Mouse (Mus musculus): ENCODE results near the gene Tulp3. TPM values are rescaled to one million over a fixed set of nuclear protein-coding genes. Genes with fewer than 3 reads are reported as not detected.

Tulp3 gene
- polyA plus RNA-seq, 1 experiment: 2.4 TPM

DNA sequence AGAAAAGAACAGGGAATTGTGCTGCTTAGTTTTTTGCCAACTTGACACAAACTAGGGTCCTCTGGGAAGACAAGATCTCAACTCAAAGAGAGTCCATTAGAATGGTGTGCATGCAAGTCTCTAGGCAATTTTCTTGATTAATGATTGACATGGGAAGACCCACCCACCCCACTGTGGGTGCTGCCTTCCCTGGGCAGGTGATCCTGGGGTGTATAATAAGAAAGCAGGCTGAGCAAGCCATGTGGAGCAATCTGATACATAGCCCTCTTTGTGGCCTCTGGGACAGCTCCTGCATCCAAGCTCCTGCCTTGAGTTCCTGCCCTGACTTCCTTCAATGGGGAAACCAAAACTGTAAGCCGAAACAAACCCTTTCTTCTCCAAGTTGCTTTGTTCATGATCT, 82.1 kb downstream of the Tulp3 start:
- Histone ChIP-seq H3K4me3 (ENCODE audit: low read depth, low read length) (no peak overlapping the region), H3K4me1 (ENCODE audit: control insufficient read depth, insufficient read depth, insufficient read length, low read length) (peaks cover 9% of the 10 kb centered on the region; the same call in 1 of the 2 replicates), H3K36me3 (ENCODE audit: control insufficient read depth, insufficient read depth, low read length) (no peaks in the 10 kb centered on the region), H3K27me3 (ENCODE audit: control insufficient read depth, insufficient read depth, low read length) (no peaks in the 10 kb centered on the region), H3K27ac (ENCODE audit: insufficient read depth, low read depth, low read length) (no peak overlapping the region)
- 68% methylated on average over 1 of the region's 1 CpGs for WGBS
- no peak for TF ChIP-seq CTCF (IDR thresholded peaks at IDR 0.05; ENCODE audit: extremely low read depth, insufficient read length, insufficient replicate concordance, low read depth, low read length)
- TF ChIP-seq POLR2A (IDR thresholded peaks at IDR 0.05; ENCODE audit: low read depth, low read length): no peak

DNA sequence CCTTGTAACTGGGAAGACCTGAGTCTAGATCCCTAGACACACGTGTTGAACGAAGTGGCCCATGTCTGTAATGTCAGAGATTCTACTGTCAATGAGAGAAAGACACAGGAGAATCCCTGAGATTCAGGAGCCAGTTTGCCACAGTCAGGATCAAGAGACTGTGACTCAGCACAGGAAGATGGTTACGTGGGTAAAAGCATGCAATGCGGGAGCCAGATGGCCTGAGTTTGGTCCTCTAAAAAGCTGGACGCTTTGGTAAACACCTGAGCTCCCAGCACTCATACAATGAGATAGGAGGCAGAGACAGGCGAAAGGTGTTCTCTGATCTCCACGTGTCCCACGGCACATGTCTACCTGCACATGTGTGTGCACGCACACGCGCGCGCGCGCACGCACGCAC, 82.9 kb downstream of the Tulp3 start:
- H3K36me3 ChIP-seq (ENCODE audit: control insufficient read depth, insufficient read depth, low read length): no peaks in the 10 kb centered on the region
- no peak overlapping the region for H3K4me3 ChIP-seq (ENCODE audit: low read depth, low read length)
- H3K27me3 ChIP-seq (ENCODE audit: control insufficient read depth, insufficient read depth, low read length): no peaks in the 10 kb centered on the region
- no peak for TF ChIP-seq POLR2A (IDR thresholded peaks at IDR 0.05; ENCODE audit: low read depth, low read length)
- TF ChIP-seq CTCF (IDR thresholded peaks at IDR 0.05; ENCODE audit: extremely low read depth, insufficient read length, insufficient replicate concordance, low read depth, low read length): no peak
- peaks cover 5% of the 10 kb centered on the region; the same call in 1 of the 2 replicates for H3K4me1 ChIP-seq (ENCODE audit: control insufficient read depth, insufficient read depth, insufficient read length, low read length)
- WGBS: 95% methylated on average over 17 of the region's 17 CpGs
- no peak overlapping the region for H3K27ac ChIP-seq (ENCODE audit: insufficient read depth, low read depth, low read length)

Other genes with a start within 250 kb of the Tulp3 start
- 15.3 and 20.6 TPM in 2 replicates for gene Tspan9, start 212.3 kb downstream of the Tulp3 start, polyA plus RNA-seq (2012; rRNA removed)
- gene Tead4, start 55.0 kb downstream of the Tulp3 start, polyA plus RNA-seq (2012; rRNA removed): 0.61 and 0.93 TPM in 2 replicates
- gene Rhno1, start 7.1 kb upstream of the Tulp3 start, polyA plus RNA-seq (2012; rRNA removed): 7.2 and 11.2 TPM in 2 replicates
- gene Foxm1, start 7.1 kb upstream of the Tulp3 start, polyA plus RNA-seq (2012; rRNA removed): 6.3 and 11.3 TPM in 2 replicates
- not detected in 2 replicates for gene Tex52, start 19.6 kb upstream of the Tulp3 start, polyA plus RNA-seq (2012; rRNA removed)
- not detected in 2 replicates for gene Gm44596, start 19.7 kb upstream of the Tulp3 start, polyA plus RNA-seq (2012; rRNA removed)
- gene Nrip2, start 43.4 kb upstream of the Tulp3 start, polyA plus RNA-seq (2012; rRNA removed): 0.49 and 0.63 TPM in 2 replicates
- 16.1 and 16.2 TPM in 2 replicates for gene Itfg2, start 69.1 kb upstream of the Tulp3 start, polyA plus RNA-seq (2012; rRNA removed)
- gene Fkbp4, start 82.8 kb upstream of the Tulp3 start, polyA plus RNA-seq (2012; rRNA removed): 52.9 and 105 TPM in 2 replicates
- 0.06 TPM in 1 of 2 replicates, not detected in the other for gene Pzp, start 170.9 kb upstream of the Tulp3 start, polyA plus RNA-seq (2012; rRNA removed)
- 0.03 and 0.34 TPM in 2 replicates for gene A2ml1, start 225.8 kb upstream of the Tulp3 start, polyA plus RNA-seq (2012; rRNA removed)

Measured in small intestine, adult 2 months (tissue).